Mouse (Mus musculus) MEL (cell line): ENCODE measurements around the gene Zfp683. TPM values are rescaled to one million over a fixed set of nuclear protein-coding genes. Genes with fewer than 3 reads are reported as not detected.

Experiments used
- DNase-seq: peaks from one replicate; pipeline ENCODE4 v3.0.0; 2011; ENCODE audit warnings: low read depth, low spot score
- H3K27ac ChIP-seq: 2 replicates; pipeline ENCODE4 v1.5.1; 2012; ENCODE audit warnings: low read depth, mild to moderate bottlenecking, control low read depth, low read length, moderate library complexity; ENCODE audit not compliant: control insufficient read depth
- H3K27me3 ChIP-seq, 2 experiments: fragments of 150-350 bp in 1 of 2; sonication (generic) in 1 of 2; 2 replicates each; pipeline ENCODE4 v1.6.1; 2012; ENCODE audit warnings: low read length in 2 of 2, mild to moderate bottlenecking in 2 of 2, improper control_type of control experiment in 1 of 2, moderate library complexity in 1 of 2; ENCODE audit not compliant: insufficient read depth in 2 of 2, control insufficient read depth in 1 of 2
- H3K36me3 ChIP-seq, 2 experiments: 2 replicates each; pipeline ENCODE4 v1.6.1; 2012 to 2014; ENCODE audit warnings: low read length in 2 of 2, improper control_type of control experiment in 1 of 2, inconsistent platforms in 1 of 2, mild to moderate bottlenecking in 1 of 2; ENCODE audit not compliant: insufficient read depth in 2 of 2, control insufficient read depth in 1 of 2
- H3K4me1 ChIP-seq, 2 experiments: fragments of 150-350 bp in 1 of 2; sonication (generic) in 1 of 2; 2 replicates each; pipeline ENCODE4 v1.6.1; 2012; ENCODE audit warnings: low read length in 2 of 2, improper control_type of control experiment in 1 of 2, mild to moderate bottlenecking in 1 of 2; ENCODE audit not compliant: insufficient read depth in 2 of 2, control insufficient read depth in 1 of 2
- H3K4me3 ChIP-seq, 2 experiments: fragments of 150-350 bp in 1 of 2; sonication (generic) in 1 of 2; 2 replicates each; pipeline ENCODE4 v1.5.1; 2012; ENCODE audit warnings: low read depth in 2 of 2, low read length in 2 of 2, mild to moderate bottlenecking in 2 of 2, moderate library complexity in 2 of 2, control low read depth in 1 of 2, improper control_type of control experiment in 1 of 2; ENCODE audit not compliant: control insufficient read depth in 1 of 2, insufficient read depth in 1 of 2
- H3K79me2 ChIP-seq: 2 replicates; pipeline ENCODE4 v1.6.1; 2012; ENCODE audit warnings: mild to moderate bottlenecking, low read length, moderate library complexity; ENCODE audit not compliant: control insufficient read depth, poor library complexity, insufficient read depth
- H3K9ac ChIP-seq: 2 replicates; pipeline ENCODE4 v1.6.1; 2012; ENCODE audit warnings: low read depth, mild to moderate bottlenecking, control low read depth, low read length, moderate library complexity; ENCODE audit not compliant: control insufficient read depth, poor library complexity, severe bottlenecking
- H3K9me3 ChIP-seq: fragments of 150-350 bp; sonication (generic); replicated peaks from 2 replicates; pipeline ENCODE4 v1.6.1; 2012; ENCODE audit warnings: mild to moderate bottlenecking, low read length, improper control_type of control experiment, moderate library complexity; ENCODE audit not compliant: insufficient read depth
- BHLHE40 ChIP-seq: IDR thresholded peaks from 2 replicates; pipeline ENCODE4 v1.6.1; 2012; ENCODE audit warnings: low read depth, mild to moderate bottlenecking, inconsistent platforms, low read length, improper control_type of control experiment, borderline replicate concordance
- CHD2 ChIP-seq: IDR thresholded peaks from 2 replicates; pipeline ENCODE4 v1.6.1; 2011; ENCODE audit warnings: low read length, improper control_type of control experiment
- E2F4 ChIP-seq: IDR thresholded peaks from 2 replicates; pipeline ENCODE4 v1.6.1; 2011; ENCODE audit warnings: low read depth, low read length, improper control_type of control experiment, borderline replicate concordance
- ELF1 ChIP-seq: IDR thresholded peaks from 2 replicates; pipeline ENCODE4 v1.6.1; 2014; ENCODE audit warnings: low read depth, mild to moderate bottlenecking, inconsistent platforms, low read length, improper control_type of control experiment, moderate library complexity
- ETS1 ChIP-seq: IDR thresholded peaks from 2 replicates; pipeline ENCODE4 v1.6.1; 2012; ENCODE audit warnings: low read depth, mild to moderate bottlenecking, inconsistent platforms, low read length, improper control_type of control experiment, moderate library complexity
- GABPA ChIP-seq: IDR thresholded peaks from 2 replicates; pipeline ENCODE4 v1.6.1; 2012; ENCODE audit warnings: low read depth, mild to moderate bottlenecking, inconsistent platforms, low read length, improper control_type of control experiment, moderate library complexity
- HCFC1 ChIP-seq: IDR thresholded peaks from 2 replicates; pipeline ENCODE4 v1.6.1; 2012; ENCODE audit warnings: low read depth, mild to moderate bottlenecking, inconsistent platforms, low read length, improper control_type of control experiment, moderate library complexity
- MAFK ChIP-seq: IDR thresholded peaks from 2 replicates; pipeline ENCODE4 v1.6.1; 2011; ENCODE audit warnings: low read depth, mild to moderate bottlenecking, low read length, improper control_type of control experiment, borderline replicate concordance
- MAX ChIP-seq: IDR thresholded peaks from 2 replicates; pipeline ENCODE4 v1.6.1; 2011; ENCODE audit warnings: low read length, improper control_type of control experiment
- MAZ ChIP-seq: IDR thresholded peaks from 2 replicates; pipeline ENCODE4 v1.6.1; 2012; ENCODE audit warnings: low read depth, mild to moderate bottlenecking, inconsistent platforms, low read length, improper control_type of control experiment
- MEF2A ChIP-seq: IDR thresholded peaks from 2 replicates; pipeline ENCODE4 v1.6.1; 2014; ENCODE audit warnings: low read depth, mild to moderate bottlenecking, inconsistent platforms, low read length, improper control_type of control experiment; ENCODE audit not compliant: poor library complexity, insufficient replicate concordance, severe bottlenecking; ENCODE audit errors: extremely low read depth
- MYC ChIP-seq: IDR thresholded peaks from 2 replicates; pipeline ENCODE4 v1.6.1; 2011; ENCODE audit warnings: low read depth, mild to moderate bottlenecking, low read length, improper control_type of control experiment, moderate library complexity
- POLR2A ChIP-seq, 2 experiments: IDR thresholded peaks; 2 replicates each; pipeline ENCODE4 v1.6.1; 2011 to 2012; ENCODE audit warnings: low read length in 2 of 2, mild to moderate bottlenecking in 2 of 2, control low read depth in 1 of 2, improper control_type of control experiment in 1 of 2, low read depth in 1 of 2, moderate library complexity in 1 of 2; ENCODE audit not compliant: control insufficient read depth in 1 of 2, insufficient read depth in 1 of 2, poor library complexity in 1 of 2
- POLR2AphosphoS2 ChIP-seq: IDR thresholded peaks from 2 replicates; pipeline ENCODE4 v1.6.1; 2011; ENCODE audit warnings: low read length, improper control_type of control experiment
- POLR2AphosphoS5 ChIP-seq: IDR thresholded peaks from 2 replicates; pipeline ENCODE4 v1.6.1; 2012; ENCODE audit warnings: low read depth, borderline replicate concordance, mild to moderate bottlenecking, inconsistent platforms, low read length, moderate library complexity, mixed read lengths
- RAD21 ChIP-seq: IDR thresholded peaks from 2 replicates; pipeline ENCODE4 v1.6.1; 2011; ENCODE audit warnings: mild to moderate bottlenecking, low read depth, low read length, improper control_type of control experiment
- SIN3A ChIP-seq: IDR thresholded peaks from 2 replicates; pipeline ENCODE4 v1.6.1; 2012; ENCODE audit warnings: low read length, improper control_type of control experiment, inconsistent platforms
- TAL1 ChIP-seq: IDR thresholded peaks from 2 replicates; pipeline ENCODE4 v1.6.1; 2012; ENCODE audit warnings: mild to moderate bottlenecking, inconsistent platforms, low read length, moderate library complexity, mixed read lengths
- UBTF ChIP-seq: IDR thresholded peaks from 2 replicates; pipeline ENCODE4 v1.6.1; 2012; ENCODE audit warnings: low read depth, mild to moderate bottlenecking, inconsistent platforms, low read length, improper control_type of control experiment, moderate library complexity, borderline replicate concordance; ENCODE audit not compliant: insufficient read depth
- ZC3H11A ChIP-seq: IDR thresholded peaks from 2 replicates; pipeline ENCODE4 v1.6.1; 2012; ENCODE audit warnings: low read depth, mild to moderate bottlenecking, inconsistent platforms, low read length, improper control_type of control experiment
- ZKSCAN1 ChIP-seq: IDR thresholded peaks from 2 replicates; pipeline ENCODE4 v1.6.1; 2012; ENCODE audit warnings: low read depth, mild to moderate bottlenecking, inconsistent platforms, low read length, improper control_type of control experiment, moderate library complexity
- ZMIZ1 ChIP-seq: IDR thresholded peaks from 2 replicates; pipeline ENCODE4 v1.6.1; 2012; ENCODE audit warnings: low read depth, mild to moderate bottlenecking, inconsistent platforms, low read length, improper control_type of control experiment, moderate library complexity
- polyA plus RNA-seq, 2 experiments: library from polyadenylated mRNA; stranded (reverse) in 1 of 2; unstranded in 1 of 2; fragments of >175 nt in 1 of 2; fragments of >200 nt in 1 of 2; gene quantifications; 2 replicates each; pipeline versions ENCODE4 v1.2.1 to v1.2.4; 2012; ENCODE audit warnings: low replicate concordance in 2 of 2, low read depth in 1 of 2; ENCODE audit not compliant: insufficient read length in 2 of 2, insufficient read depth in 1 of 2, missing spikeins in 1 of 2
- total RNA-seq: library from RNA; depleted of rRNA; stranded (reverse); fragments of 300-350 nt; gene quantifications from 2 replicates; pipeline ENCODE4 v1.2.3, GENCODE M21; 2012

Zfp683 gene
- total and polyA plus RNA-seq, 3 experiments, result not detected

GRCm38 (mm10) chr4:134009709-134010108 is 43.9 kb upstream of the Zfp683 start:
- Histone ChIP-seq H3K36me3 (peaks cover 0 to 7% of the 10 kb centered on the region in 2 experiments; a peak in 2 of 4 replicates), H3K9ac (no peak overlapping the region), H3K27me3 (peaks cover 0 to 2% of the 10 kb centered on the region in 2 experiments; a peak in 1 of 4 replicates), H3K9me3 (no peaks in the 10 kb centered on the region), H3K4me3 (no peak overlapping the region), H3K27ac (no peak overlapping the region), H3K79me2 (no peaks in the 10 kb centered on the region), H3K4me1 (peaks cover 0 to 13% of the 10 kb centered on the region in 2 experiments; a peak in 3 of 4 replicates)
- DNase-seq, result no peak
- TF ChIP-seq MYC, result no peak
- TF ChIP-seq HCFC1, result no peak
- TF ChIP-seq TAL1, result no peak
- no peak for TF ChIP-seq POLR2AphosphoS5
- TF ChIP-seq MEF2A, result no peak
- TF ChIP-seq CHD2, result no peak
- TF ChIP-seq SIN3A, result no peak
- no peak for TF ChIP-seq GABPA
- no peak for TF ChIP-seq E2F4
- TF ChIP-seq ZC3H11A, result no peak
- TF ChIP-seq ETS1, result no peak
- no peak for TF ChIP-seq UBTF
- no peak for TF ChIP-seq MAX
- TF ChIP-seq MAFK, result no peak
- TF ChIP-seq MAZ, result no peak
- no peak for TF ChIP-seq ZMIZ1
- TF ChIP-seq ZKSCAN1, result no peak
- no peak for TF ChIP-seq POLR2A (IDR thresholded peaks at IDR 0.05; ENCODE audit: control insufficient read depth in 1 of 2, insufficient read depth in 1 of 2, low read depth in 1 of 2, low read length in 2 of 2, poor library complexity in 1 of 2)
- no peak for TF ChIP-seq RAD21

- TF ChIP-seq ELF1, result no peak
- TF ChIP-seq BHLHE40, result no peak
- TF ChIP-seq RAD21, result no peak
- no peak for TF ChIP-seq POLR2AphosphoS2
- TF ChIP-seq POLR2A (IDR thresholded peaks at IDR 0.05; ENCODE audit: control insufficient read depth in 1 of 2, insufficient read depth in 1 of 2, low read depth in 1 of 2, low read length in 2 of 2, poor library complexity in 1 of 2), result no peak
- DNase-seq, result no peak
- H3K27me3 ChIP-seq, result peaks cover 0 to 2% of the 10 kb centered on the region in 2 experiments; a peak in 1 of 4 replicates
- no peaks in the 10 kb centered on the region for H3K36me3 ChIP-seq
- H3K9ac ChIP-seq, result no peak overlapping the region
- H3K9me3 ChIP-seq, result no peaks in the 10 kb centered on the region
- no peak overlapping the region for H3K4me3 ChIP-seq
- no peak overlapping the region for H3K27ac ChIP-seq
- no peaks in the 10 kb centered on the region; a peak in 1 of 4 replicates for H3K4me1 ChIP-seq
- H3K79me2 ChIP-seq, result no peaks in the 10 kb centered on the region
These were observed 41.9 kb upstream of the Zfp683 start for GRCm38 (mm10) chr4:134011450-134012414.
